Mouse (Mus musculus): Measurements from ENCODE around the gene Gm4981. TPM values are rescaled to one million over a fixed set of nuclear protein-coding genes. Genes with fewer than 3 reads are reported as not detected.
A peak's percentile ranks its signal among the peaks of the same experiment; 100 is the strongest.
"Not testable (repeated sequence)": the region's sequence is repeated elsewhere in the genome, so short reads cannot be mapped to it uniquely, and the experiment has no call there.

Gm4981 gene
- polyA plus RNA-seq (2016; fragmentation: Nextera tagmentation; extraction: Ambion mirVana), result not detected in 2 replicates

GRCm38 (mm10) chr10:58236613-58237012, at the start of gene Gm4981:
Gene Gm4981 (minus strand): TSS chr10:58236701.
- WGBS, result 90% methylated on average over 10 of the region's 10 CpGs
- no peak for ATAC-seq (ENCODE audit: low FRiP score, low read depth)

GRCm38 (mm10) chr10:58282238-58282637, 45.7 kb upstream of the Gm4981 start:
- WGBS, result 94% methylated on average over 7 of the region's 7 CpGs
- no peak for ATAC-seq (ENCODE audit: low FRiP score, low read depth)
- Histone ChIP-seq H3K9me3 (no peaks in the 10 kb centered on the region), H3K36me3 (peaks cover 51% of the 10 kb centered on the region), H3K4me3 (no peak overlapping the region), H3K4me1 (no peaks in the 10 kb centered on the region), H3K27ac (no peak overlapping the region), H3K27me3 (replicated peaks) (no peaks in the 10 kb centered on the region), H3K9ac (no peak overlapping the region), H3K4me2 (replicated peaks) (no peak overlapping the region)

More at GRCm38 (mm10) chr10:58236613-58237012, at the start of gene Gm4981:
- no peak within 1 kb of the TSS for H3K27ac ChIP-seq
- H3K4me1 ChIP-seq, result no peaks in the 10 kb centered on the region
- no peaks in the 10 kb centered on the region for H3K36me3 ChIP-seq
- peaks cover 26% of the 10 kb centered on the region for H3K9me3 ChIP-seq
- H3K9ac ChIP-seq, result no peak within 1 kb of the TSS
- no peaks in the 10 kb centered on the region for H3K27me3 ChIP-seq (replicated peaks)
- H3K4me2 ChIP-seq (replicated peaks), result no peak within 1 kb of the TSS
- no peak within 1 kb of the TSS for H3K4me3 ChIP-seq

- Histone ChIP-seq H3K4me3 (no peak overlapping the region), H3K36me3 (peaks cover 29% of the 10 kb centered on the region), H3K27me3 (replicated peaks) (no peaks in the 10 kb centered on the region), H3K4me2 (replicated peaks) (no peak overlapping the region), H3K9me3 (no peaks in the 10 kb centered on the region), H3K27ac (no peak overlapping the region), H3K4me1 (peaks cover 3% of the 10 kb centered on the region; the same call in 1 of the 2 replicates), H3K9ac (no peak overlapping the region)
- WGBS, result 83% methylated on average over 5 of the region's 5 CpGs
- no peak for ATAC-seq (ENCODE audit: low FRiP score, low read depth)
Measured at GRCm38 (mm10) chr10:58258466-58258865, 22.0 kb upstream of the Gm4981 start.

- H3K4me3 ChIP-seq, result peak overlapping the region; percentile 70
- H3K27ac ChIP-seq, result no peak overlapping the region
- WGBS, result 16% methylated on average over 4 of the region's 4 CpGs
- H3K9ac ChIP-seq, result peak overlapping the region; percentile 77
- peaks cover 3% of the 10 kb centered on the region; the same call in 1 of the 2 replicates for H3K4me1 ChIP-seq
- no peaks in the 10 kb centered on the region for H3K27me3 ChIP-seq (replicated peaks)
- peaks cover 16% of the 10 kb centered on the region; the same call in 1 of the 2 replicates for H3K36me3 ChIP-seq
- no peaks in the 10 kb centered on the region for H3K9me3 ChIP-seq
- peak overlapping the region; percentile 64 for H3K4me2 ChIP-seq (replicated peaks)
- ATAC-seq (ENCODE audit: low FRiP score, low read depth), result no peak
Measured at GRCm38 (mm10) chr10:58255954-58256353, 19.5 kb upstream of the Gm4981 start.

- H3K27ac ChIP-seq, result no peak within 1 kb of the TSS
- under 1% methylated on average over 56 of the region's 58 CpGs for WGBS
- peak within 1 kb of the TSS; percentile 70 for H3K4me3 ChIP-seq
- peaks cover 3% of the 10 kb centered on the region; the same call in 1 of the 2 replicates for H3K4me1 ChIP-seq
- peak; percentile 100 for ATAC-seq (ENCODE audit: low FRiP score, low read depth)
- peak within 1 kb of the TSS; percentile 77 for H3K9ac ChIP-seq
- H3K4me2 ChIP-seq (replicated peaks), result peak within 1 kb of the TSS; percentile 64
- no peaks in the 10 kb centered on the region for H3K9me3 ChIP-seq
- no peaks in the 10 kb centered on the region for H3K27me3 ChIP-seq (replicated peaks)
- peaks cover 16% of the 10 kb centered on the region; the same call in 1 of the 2 replicates for H3K36me3 ChIP-seq
Measured at GRCm38 (mm10) chr10:58255213-58255892, 18.9 kb upstream of the Gm4981 start, which contains the start of gene Gcc2. Gene Gcc2 (plus strand): TSS chr10:58255497.

- Histone ChIP-seq H3K27ac (no peak overlapping the region), H3K36me3 (peaks cover 11% of the 10 kb centered on the region; the same call in 1 of the 2 replicates), H3K4me1 (peaks cover 3% of the 10 kb centered on the region; the same call in 1 of the 2 replicates), H3K27me3 (replicated peaks) (no peaks in the 10 kb centered on the region), H3K9ac (0 out of 2 replicates have a peak overlapping the region, but pooled peaks have one; percentile 77), H3K4me2 (replicated peaks) (peak overlapping the region; percentile 64), H3K4me3 (peak overlapping the region; percentile 70), H3K9me3 (no peaks in the 10 kb centered on the region)
- ATAC-seq (ENCODE audit: low FRiP score, low read depth), result peak; percentile 37; the same call in 1 of the 2 replicates
- 40% methylated on average over 6 of the region's 6 CpGs for WGBS
Measured at GRCm38 (mm10) chr10:58254635-58255175, 18.2 kb upstream of the Gm4981 start.

- no peaks in the 10 kb centered on the region for H3K9me3 ChIP-seq
- ATAC-seq (ENCODE audit: low FRiP score, low read depth), result no peak
- no peak overlapping the region for H3K4me3 ChIP-seq
- H3K27me3 ChIP-seq (replicated peaks), result no peaks in the 10 kb centered on the region
- no peak overlapping the region for H3K27ac ChIP-seq
- H3K9ac ChIP-seq, result no peak overlapping the region
- H3K4me2 ChIP-seq (replicated peaks), result no peak overlapping the region
- H3K4me1 ChIP-seq, result 0 out of 2 replicates have a peak, but pooled peaks cover under 1% of the 10 kb centered on the region
- WGBS, result 23% methylated on average over 1 of the region's 1 CpGs
- H3K36me3 ChIP-seq, result no peaks in the 10 kb centered on the region
Measured at GRCm38 (mm10) chr10:58249535-58249934, 13.0 kb upstream of the Gm4981 start.

- H3K9ac ChIP-seq; H3K4me3 ChIP-seq; H3K27ac ChIP-seq; H3K4me2 ChIP-seq (replicated peaks); H3K27me3 ChIP-seq (replicated peaks); H3K4me1 ChIP-seq; H3K36me3 ChIP-seq: not testable (repeated sequence)
- 86% methylated on average over 8 of the region's 8 CpGs for WGBS
- H3K9me3 ChIP-seq, result peaks cover 12% of the 10 kb centered on the region
- peak; percentile 83 for ATAC-seq (ENCODE audit: low FRiP score, low read depth)
Measured at GRCm38 (mm10) chr10:58238984-58239740, 2.7 kb upstream of the Gm4981 start.

GRCm38 (mm10) chr10:58234985-58235384, 1.5 kb downstream of the Gm4981 start:
- H3K4me1 ChIP-seq; H3K4me3 ChIP-seq; H3K27ac ChIP-seq; ATAC-seq (ENCODE audit: low FRiP score, low read depth); H3K36me3 ChIP-seq; H3K9ac ChIP-seq; H3K4me2 ChIP-seq (replicated peaks); H3K27me3 ChIP-seq (replicated peaks): not testable (repeated sequence)
- peaks cover 28% of the 10 kb centered on the region for H3K9me3 ChIP-seq
- WGBS, result 85% methylated on average over 4 of the region's 4 CpGs

- not testable (repeated sequence) for ATAC-seq (ENCODE audit: low FRiP score, low read depth); H3K9ac ChIP-seq; H3K4me1 ChIP-seq; H3K4me3 ChIP-seq; H3K4me2 ChIP-seq (replicated peaks); H3K27me3 ChIP-seq (replicated peaks); H3K36me3 ChIP-seq; H3K27ac ChIP-seq
- peaks cover 28% of the 10 kb centered on the region for H3K9me3 ChIP-seq
Measured at GRCm38 (mm10) chr10:58233740-58234121, 2.8 kb downstream of the Gm4981 start.

GRCm38 (mm10) chr10:58233054-58233739, 3.3 kb downstream of the Gm4981 start:
- WGBS, result 71% methylated on average over 10 of the region's 10 CpGs
- not testable (repeated sequence) for H3K27me3 ChIP-seq (replicated peaks); H3K36me3 ChIP-seq; H3K9ac ChIP-seq; H3K4me2 ChIP-seq (replicated peaks); H3K27ac ChIP-seq; H3K4me3 ChIP-seq; H3K4me1 ChIP-seq
- ATAC-seq (ENCODE audit: low FRiP score, low read depth), result peak; percentile 48
- peaks cover 28% of the 10 kb centered on the region for H3K9me3 ChIP-seq

- ATAC-seq (ENCODE audit: low FRiP score, low read depth), result peak; percentile 45
- not testable (repeated sequence) for H3K4me1 ChIP-seq; H3K9ac ChIP-seq; H3K4me3 ChIP-seq; H3K4me2 ChIP-seq (replicated peaks); H3K36me3 ChIP-seq; H3K27ac ChIP-seq; H3K27me3 ChIP-seq (replicated peaks)
- 86% methylated on average over 8 of the region's 8 CpGs for WGBS
- H3K9me3 ChIP-seq, result peaks cover 26% of the 10 kb centered on the region
Measured at GRCm38 (mm10) chr10:58232641-58232969, 3.9 kb downstream of the Gm4981 start, which contains the start of gene Duxf3. Gene Duxf3 (minus strand): TSS chr10:58232675.
